Mouse (Mus musculus): ENCODE measurements around the gene Glra3. TPM values are rescaled to one million over a fixed set of nuclear protein-coding genes. Genes with fewer than 3 reads are reported as not detected.

Gene Glra3
- 1.6 TPM in 2 replicates for polyA plus RNA-seq (2012; rRNA removed)

DNA sequence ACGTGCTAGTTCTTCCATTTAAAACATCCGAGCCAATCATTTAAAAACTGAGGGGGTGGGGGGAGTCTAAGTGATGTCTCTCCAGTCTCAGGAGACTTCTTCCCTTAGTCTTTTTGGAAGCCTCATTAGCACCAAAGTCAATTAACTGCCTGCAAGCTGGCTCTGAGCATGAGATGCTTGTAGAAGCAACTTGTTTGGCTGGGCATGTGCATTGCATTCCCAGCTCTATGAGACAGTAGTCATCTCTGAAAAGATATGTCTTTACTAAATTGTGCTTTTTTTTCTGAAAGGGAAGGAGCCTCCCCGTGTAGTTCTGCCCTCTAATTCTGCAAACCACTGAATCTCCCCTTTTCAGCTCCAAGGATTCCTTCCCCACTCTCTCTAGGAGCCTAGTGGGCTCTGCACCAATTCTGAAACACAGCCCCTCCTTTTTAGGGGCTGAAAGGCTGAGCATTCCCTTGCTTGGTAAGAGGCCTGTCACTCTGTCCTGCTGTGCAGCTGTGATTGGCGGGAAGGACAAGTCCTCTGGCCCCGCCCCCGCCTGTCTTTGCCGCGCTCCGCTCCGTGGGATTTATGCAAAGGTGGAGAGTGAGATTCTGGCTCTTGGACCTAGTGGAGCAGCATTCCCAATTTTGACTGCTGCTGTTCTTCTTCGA is at the start of gene Glra3:
Glra3 (plus strand) TSS at position 591 of the 656 bp plus-strand sequence.

GRCm38 (mm10) chr8:55906848-55907247 is 33.4 kb upstream of the Glra3 start, which contains the start of gene Adam29:
TSS of gene Adam29 (minus strand) at chr8:55906948.

Other genes with a start within 250 kb of the Glra3 start
- not detected in 2 replicates for gene Adam29, start 33.5 kb upstream of the Glra3 start, polyA plus RNA-seq (2012; rRNA removed)

Data from central nervous system, embryonic 18 days (tissue).